Mouse (Mus musculus) limb, embryonic 14.5 days (tissue): ENCODE measurements around the gene Scaf8. TPM values are rescaled to one million over a fixed set of nuclear protein-coding genes. Genes with fewer than 3 reads are reported as not detected.

Experiments
- ATAC-seq: fragments of 200-750 bp; cut with Nextera tagmentation; 2 replicates; pipeline ENCODE4 v1.8.0; 2017; ENCODE audit warnings: low read depth, moderate number of reproducible peaks, moderate TSS enrichment; ENCODE audit not compliant: low FRiP score
- DNase-seq: peaks from one replicate; pipeline ENCODE4 v3.0.0-alpha.2; 2015; ENCODE audit warnings: low spot score
- H3K27ac ChIP-seq: fragments of 300-500 bp; sonication (generic); replicated peaks from 2 replicates; pipeline ENCODE4 v1.5.1; 2014; ENCODE audit warnings: low read depth, mild to moderate bottlenecking, low read length, moderate library complexity, mixed read lengths
- H3K27me3 ChIP-seq: fragments of 300-500 bp; sonication (generic); 2 replicates; pipeline ENCODE4 v1.6.1; 2014; ENCODE audit warnings: low read length, mixed read lengths; ENCODE audit not compliant: control insufficient read depth, insufficient read depth
- H3K36me3 ChIP-seq: fragments of 300-500 bp; sonication (generic); 2 replicates; pipeline ENCODE4 v1.6.1; 2014; ENCODE audit warnings: mild to moderate bottlenecking, low read length, moderate library complexity, mixed read lengths; ENCODE audit not compliant: control insufficient read depth, insufficient read depth
- H3K4me1 ChIP-seq: fragments of 300-500 bp; sonication (generic); 2 replicates; pipeline ENCODE4 v1.6.1; 2014; ENCODE audit warnings: antibody characterized with exemption, low read length, mixed read lengths; ENCODE audit not compliant: control insufficient read depth, insufficient read depth
- H3K4me2 ChIP-seq: fragments of 300-500 bp; sonication (generic); replicated peaks from 2 replicates; pipeline ENCODE4 v1.6.1; 2014; ENCODE audit warnings: low read depth, mild to moderate bottlenecking, low read length, moderate library complexity; ENCODE audit not compliant: severe bottlenecking
- H3K4me3 ChIP-seq: fragments of 300-500 bp; sonication (generic); replicated peaks from 2 replicates; pipeline ENCODE4 v1.5.1; 2014; ENCODE audit warnings: low read length
- H3K9ac ChIP-seq: fragments of 300-500 bp; sonication (generic); 2 replicates; pipeline ENCODE4 v1.6.1; 2014; ENCODE audit warnings: mild to moderate bottlenecking, low read depth, low read length, moderate library complexity; ENCODE audit not compliant: severe bottlenecking
- H3K9me3 ChIP-seq: fragments of 300-500 bp; sonication (generic); 2 replicates; pipeline ENCODE4 v1.6.1; 2016; ENCODE audit warnings: low read length; ENCODE audit not compliant: control insufficient read depth
- POLR2A ChIP-seq: fragments of 200-500 bp; IDR thresholded peaks from 2 replicates; pipeline ENCODE4 v1.8.0; 2012; ENCODE audit warnings: inconsistent platforms, mild to moderate bottlenecking, moderate library complexity, borderline replicate concordance; ENCODE audit not compliant: insufficient read depth, insufficient read length; ENCODE audit errors: extremely low read depth
- WGBS: fragments of 180-500 bp; shearing (Covaris S2); extraction: QIAGEN DNeasy Blood & Tissue Kit; methylation state at CpG from one replicate; pipeline ENCODE4 v1.1.7; 2014; 5-methylcytosine and 5-hydroxymethylcytosine counted together
- polyA plus RNA-seq, 2 experiments: library from polyadenylated mRNA; depleted of rRNA in 1 of 2; stranded (reverse) in 1 of 2; unstranded in 1 of 2; fragments of >200 nt; fragmentation: Nextera tagmentation in 1 of 2; extraction: Ambion mirVana in 1 of 2; gene quantifications; 2 replicates each; pipeline versions ENCODE4 v1.2.1 to v1.2.3; 2012 to 2014

Scaf8 gene
- polyA plus RNA-seq, 2 experiments = 23.6 to 40.5 TPM

GRCm38 (mm10) chr17:3217023-3217422, 102.3 kb downstream of the Scaf8 start:
- H3K4me2 ChIP-seq = no peak overlapping the region
- no peak overlapping the region for H3K4me3 ChIP-seq
- no peaks in the 10 kb centered on the region for H3K9me3 ChIP-seq
- no peaks in the 10 kb centered on the region for H3K4me1 ChIP-seq
- H3K36me3 ChIP-seq = peaks cover 33% of the 10 kb centered on the region
- no peak overlapping the region for H3K9ac ChIP-seq
- ATAC-seq (no peak), DNase-seq (no peak)
- no peak for TF ChIP-seq POLR2A
- H3K27ac ChIP-seq = no peak overlapping the region
- H3K27me3 ChIP-seq = no peaks in the 10 kb centered on the region
- WGBS = 89% methylated on average over 5 of the region's 5 CpGs

GRCm38 (mm10) chr17:3218364-3218763, 103.6 kb downstream of the Scaf8 start:
- H3K4me2 ChIP-seq = no peak overlapping the region
- ATAC-seq (no peak), DNase-seq (no peak)
- no peak overlapping the region for H3K4me3 ChIP-seq
- H3K27ac ChIP-seq = no peak overlapping the region
- 78% methylated on average over 7 of the region's 7 CpGs for WGBS
- H3K9ac ChIP-seq = no peak overlapping the region
- H3K36me3 ChIP-seq = peaks cover 23% of the 10 kb centered on the region
- no peak for TF ChIP-seq POLR2A
- no peaks in the 10 kb centered on the region for H3K9me3 ChIP-seq
- H3K4me1 ChIP-seq = no peaks in the 10 kb centered on the region
- no peaks in the 10 kb centered on the region for H3K27me3 ChIP-seq

- ATAC-seq (no peak), DNase-seq (no peak)
- no peak for TF ChIP-seq POLR2A
- 66% methylated on average over 5 of the region's 5 CpGs for WGBS
- Histone ChIP-seq H3K27ac (no peak overlapping the region), H3K9me3 (no peaks in the 10 kb centered on the region), H3K4me1 (no peaks in the 10 kb centered on the region), H3K36me3 (peaks cover 23% of the 10 kb centered on the region), H3K9ac (no peak overlapping the region), H3K27me3 (no peaks in the 10 kb centered on the region), H3K4me3 (no peak overlapping the region), H3K4me2 (no peak overlapping the region)
These were observed 104.1 kb downstream of the Scaf8 start for GRCm38 (mm10) chr17:3218916-3219315.

- Histone ChIP-seq H3K4me2 (no peak overlapping the region), H3K36me3 (peaks cover 14% of the 10 kb centered on the region), H3K27me3 (no peaks in the 10 kb centered on the region), H3K4me1 (no peaks in the 10 kb centered on the region), H3K9me3 (no peaks in the 10 kb centered on the region), H3K9ac (no peak overlapping the region), H3K27ac (no peak overlapping the region), H3K4me3 (no peak overlapping the region)
- no peak for DNase-seq
- no peak for TF ChIP-seq POLR2A
- 66% methylated on average over 11 of the region's 11 CpGs for WGBS
- no peak for ATAC-seq
These were observed 105.4 kb downstream of the Scaf8 start for GRCm38 (mm10) chr17:3220201-3220600.

- Histone ChIP-seq H3K4me1 (no peaks in the 10 kb centered on the region), H3K9ac (no peak overlapping the region), H3K27me3 (no peaks in the 10 kb centered on the region), H3K9me3 (no peaks in the 10 kb centered on the region), H3K27ac (no peak overlapping the region), H3K36me3 (0 out of 2 replicates have a peak, but pooled peaks cover 4% of the 10 kb centered on the region), H3K4me2 (no peak overlapping the region), H3K4me3 (no peak overlapping the region)
- WGBS = 68% methylated on average over 2 of the region's 2 CpGs
- ATAC-seq (no peak), DNase-seq (no peak)
- no peak for TF ChIP-seq POLR2A
These were observed 108.3 kb downstream of the Scaf8 start for GRCm38 (mm10) chr17:3223071-3223470.

GRCm38 (mm10) chr17:3223721-3224120, 108.9 kb downstream of the Scaf8 start:
- 0 out of 2 replicates have a peak, but pooled peaks cover 4% of the 10 kb centered on the region for H3K36me3 ChIP-seq
- H3K4me1 ChIP-seq = no peaks in the 10 kb centered on the region
- no peaks in the 10 kb centered on the region for H3K9me3 ChIP-seq
- no peaks in the 10 kb centered on the region for H3K27me3 ChIP-seq
- no peak overlapping the region for H3K4me2 ChIP-seq
- H3K4me3 ChIP-seq = no peak overlapping the region
- TF ChIP-seq POLR2A = no peak
- no peak for ATAC-seq
- H3K27ac ChIP-seq = no peak overlapping the region
- no peak for DNase-seq
- H3K9ac ChIP-seq = no peak overlapping the region
- WGBS = 78% methylated on average over 3 of the region's 3 CpGs
